Mouse (Mus musculus): ENCODE data around the gene Tut7. TPM values are rescaled to one million over a fixed set of nuclear protein-coding genes. Genes with fewer than 3 reads are reported as not detected.
"Not testable (repeated sequence)": the region's sequence is repeated elsewhere in the genome, so short reads cannot be mapped to it uniquely, and the experiment has no call there.

The Tut7 gene
- polyA plus RNA-seq, 1 experiment from 2014 or later: 57.3 TPM

GRCm38 (mm10) chr13:59811581-59811980 lies 11.4 kb downstream of the Tut7 start:
- WGBS (ENCODE audit: insufficient replicate concordance): 94% methylated on average over 3 of the region's 3 CpGs
- peaks cover 34% of the 10 kb centered on the region for H3K4me1 ChIP-seq (ENCODE audit: control insufficient read depth, low read depth, low read length)
- H3K36me3 ChIP-seq (ENCODE audit: control insufficient read depth, insufficient read depth): peaks cover 89% of the 10 kb centered on the region
- no peak overlapping the region for H3K4me3 ChIP-seq (ENCODE audit: low read depth, low read length)
- H3K27ac ChIP-seq (ENCODE audit: low read length): no peak overlapping the region
- no peak overlapping the region for H3K4me2 ChIP-seq (ENCODE audit: low read depth, low read length)
- ATAC-seq (ENCODE audit: low read depth): no peak
- no peak overlapping the region for H3K9ac ChIP-seq (ENCODE audit: low read depth, low read length)
- no peaks in the 10 kb centered on the region for H3K9me3 ChIP-seq (replicated peaks; ENCODE audit: control insufficient read depth, low read length)
- no peaks in the 10 kb centered on the region for H3K27me3 ChIP-seq (ENCODE audit: control insufficient read depth, insufficient read depth, low read depth, low read length)

GRCm38 (mm10) chr13:59801000-59801399 lies 21.9 kb downstream of the Tut7 start:
- 87% methylated on average over 6 of the region's 6 CpGs for WGBS (ENCODE audit: insufficient replicate concordance)
- no peak overlapping the region for H3K4me3 ChIP-seq (ENCODE audit: low read depth, low read length)
- H3K9ac ChIP-seq (ENCODE audit: low read depth, low read length): no peak overlapping the region
- peaks cover 31% of the 10 kb centered on the region for H3K4me1 ChIP-seq (ENCODE audit: control insufficient read depth, low read depth, low read length)
- no peak overlapping the region for H3K4me2 ChIP-seq (ENCODE audit: low read depth, low read length)
- no peaks in the 10 kb centered on the region for H3K27me3 ChIP-seq (ENCODE audit: control insufficient read depth, insufficient read depth, low read depth, low read length)
- peaks cover 96% of the 10 kb centered on the region for H3K36me3 ChIP-seq (ENCODE audit: control insufficient read depth, insufficient read depth)
- no peak for ATAC-seq (ENCODE audit: low read depth)
- H3K27ac ChIP-seq (ENCODE audit: low read length): no peak overlapping the region
- no peaks in the 10 kb centered on the region for H3K9me3 ChIP-seq (replicated peaks; ENCODE audit: control insufficient read depth, low read length)

- no peak for ATAC-seq (ENCODE audit: low read depth)
- H3K9ac ChIP-seq (ENCODE audit: low read depth, low read length): no peak overlapping the region
- no peaks in the 10 kb centered on the region for H3K27me3 ChIP-seq (ENCODE audit: control insufficient read depth, insufficient read depth, low read depth, low read length)
- H3K27ac ChIP-seq (ENCODE audit: low read length): no peak overlapping the region
- no peaks in the 10 kb centered on the region for H3K9me3 ChIP-seq (replicated peaks; ENCODE audit: control insufficient read depth, low read length)
- H3K36me3 ChIP-seq (ENCODE audit: control insufficient read depth, insufficient read depth): peaks cover 97% of the 10 kb centered on the region
- peaks cover 40% of the 10 kb centered on the region for H3K4me1 ChIP-seq (ENCODE audit: control insufficient read depth, low read depth, low read length)
- 53% methylated on average over 2 of the region's 2 CpGs for WGBS (ENCODE audit: insufficient replicate concordance)
- H3K4me2 ChIP-seq (ENCODE audit: low read depth, low read length): no peak overlapping the region
- no peak overlapping the region for H3K4me3 ChIP-seq (ENCODE audit: low read depth, low read length)
These were observed 22.9 kb downstream of the Tut7 start for GRCm38 (mm10) chr13:59800077-59800476.

GRCm38 (mm10) chr13:59798306-59798705 lies 24.6 kb downstream of the Tut7 start:
- no peak overlapping the region for H3K4me3 ChIP-seq (ENCODE audit: low read depth, low read length)
- no peak for ATAC-seq (ENCODE audit: low read depth)
- H3K9me3 ChIP-seq (replicated peaks; ENCODE audit: control insufficient read depth, low read length): no peaks in the 10 kb centered on the region
- H3K4me2 ChIP-seq (ENCODE audit: low read depth, low read length): no peak overlapping the region
- H3K4me1 ChIP-seq (ENCODE audit: control insufficient read depth, low read depth, low read length): peaks cover 49% of the 10 kb centered on the region
- H3K27ac ChIP-seq (ENCODE audit: low read length): peak overlapping the region; percentile 84
- H3K9ac ChIP-seq (ENCODE audit: low read depth, low read length): peak overlapping the region; percentile 20; the same call in 1 of the 2 replicates
- no peaks in the 10 kb centered on the region for H3K27me3 ChIP-seq (ENCODE audit: control insufficient read depth, insufficient read depth, low read depth, low read length)
- peaks cover 97% of the 10 kb centered on the region for H3K36me3 ChIP-seq (ENCODE audit: control insufficient read depth, insufficient read depth)
- WGBS (ENCODE audit: insufficient replicate concordance): 96% methylated on average over 1 of the region's 1 CpGs

GRCm38 (mm10) chr13:59796466-59796848 lies 26.5 kb downstream of the Tut7 start:
- WGBS (ENCODE audit: insufficient replicate concordance): 83% methylated on average over 9 of the region's 9 CpGs
- peak overlapping the region; percentile 52 for H3K4me2 ChIP-seq (ENCODE audit: low read depth, low read length)
- H3K36me3 ChIP-seq (ENCODE audit: control insufficient read depth, insufficient read depth): peaks cover 95% of the 10 kb centered on the region
- H3K4me3 ChIP-seq (ENCODE audit: low read depth, low read length): peak overlapping the region; percentile 35
- peaks cover 49% of the 10 kb centered on the region for H3K4me1 ChIP-seq (ENCODE audit: control insufficient read depth, low read depth, low read length)
- H3K9ac ChIP-seq (ENCODE audit: low read depth, low read length): peak overlapping the region; percentile 56
- H3K27me3 ChIP-seq (ENCODE audit: control insufficient read depth, insufficient read depth, low read depth, low read length): no peaks in the 10 kb centered on the region
- no peak for ATAC-seq (ENCODE audit: low read depth)
- peak overlapping the region; percentile 95 for H3K27ac ChIP-seq (ENCODE audit: low read length)
- no peaks in the 10 kb centered on the region for H3K9me3 ChIP-seq (replicated peaks; ENCODE audit: control insufficient read depth, low read length)

GRCm38 (mm10) chr13:59795807-59796465 lies 27.0 kb downstream of the Tut7 start:
- H3K4me1 ChIP-seq (ENCODE audit: control insufficient read depth, low read depth, low read length): peaks cover 49% of the 10 kb centered on the region
- peak; percentile 97 for ATAC-seq (ENCODE audit: low read depth)
- 30% methylated on average over 6 of the region's 6 CpGs for WGBS (ENCODE audit: insufficient replicate concordance)
- H3K36me3 ChIP-seq (ENCODE audit: control insufficient read depth, insufficient read depth): peaks cover 96% of the 10 kb centered on the region
- peak overlapping the region; percentile 56 for H3K9ac ChIP-seq (ENCODE audit: low read depth, low read length)
- peak overlapping the region; percentile 95 for H3K27ac ChIP-seq (ENCODE audit: low read length)
- H3K9me3 ChIP-seq (replicated peaks; ENCODE audit: control insufficient read depth, low read length): no peaks in the 10 kb centered on the region
- H3K4me3 ChIP-seq (ENCODE audit: low read depth, low read length): peak overlapping the region; percentile 35
- peak overlapping the region; percentile 52 for H3K4me2 ChIP-seq (ENCODE audit: low read depth, low read length)
- H3K27me3 ChIP-seq (ENCODE audit: control insufficient read depth, insufficient read depth, low read depth, low read length): no peaks in the 10 kb centered on the region

- ATAC-seq (ENCODE audit: low read depth): no peak
- Histone ChIP-seq H3K4me1 (ENCODE audit: control insufficient read depth, low read depth, low read length) (peaks cover 47% of the 10 kb centered on the region), H3K27ac (ENCODE audit: low read length) (peak overlapping the region; percentile 95), H3K9me3 (replicated peaks; ENCODE audit: control insufficient read depth, low read length) (no peaks in the 10 kb centered on the region), H3K9ac (ENCODE audit: low read depth, low read length) (peak overlapping the region; percentile 49), H3K36me3 (ENCODE audit: control insufficient read depth, insufficient read depth) (peaks cover 93% of the 10 kb centered on the region), H3K4me2 (ENCODE audit: low read depth, low read length) (no peak overlapping the region), H3K4me3 (ENCODE audit: low read depth, low read length) (no peak overlapping the region), H3K27me3 (ENCODE audit: control insufficient read depth, insufficient read depth, low read depth, low read length) (no peaks in the 10 kb centered on the region)
- 82% methylated on average over 1 of the region's 1 CpGs for WGBS (ENCODE audit: insufficient replicate concordance)
These were observed 28.2 kb downstream of the Tut7 start for GRCm38 (mm10) chr13:59794786-59795185.

- Histone ChIP-seq H3K4me2 (ENCODE audit: low read depth, low read length) (no peak within 1 kb of the TSS), H3K27me3 (ENCODE audit: control insufficient read depth, insufficient read depth, low read depth, low read length) (no peaks in the 10 kb centered on the region), H3K27ac (ENCODE audit: low read length) (no peak within 1 kb of the TSS; the same call in 1 of the 2 replicates), H3K4me3 (ENCODE audit: low read depth, low read length) (no peak within 1 kb of the TSS), H3K9me3 (replicated peaks; ENCODE audit: control insufficient read depth, low read length) (no peaks in the 10 kb centered on the region), H3K36me3 (ENCODE audit: control insufficient read depth, insufficient read depth) (peaks cover 96% of the 10 kb centered on the region), H3K4me1 (ENCODE audit: control insufficient read depth, low read depth, low read length) (no peaks in the 10 kb centered on the region), H3K9ac (ENCODE audit: low read depth, low read length) (no peak within 1 kb of the TSS)
- WGBS (ENCODE audit: insufficient replicate concordance): 72% methylated on average over 7 of the region's 7 CpGs
- ATAC-seq (ENCODE audit: low read depth): no peak
These were observed 40.8 kb downstream of the Tut7 start, which contains the start of gene Gm49354 for GRCm38 (mm10) chr13:59782145-59782544. TSS of gene Gm49354 (minus strand) at chr13:59782245.

GRCm38 (mm10) chr13:59779744-59780264 lies 43.1 kb downstream of the Tut7 start:
- peaks cover 95% of the 10 kb centered on the region for H3K36me3 ChIP-seq (ENCODE audit: control insufficient read depth, insufficient read depth)
- not testable (repeated sequence) for H3K4me1 ChIP-seq (ENCODE audit: control insufficient read depth, low read depth, low read length); H3K9me3 ChIP-seq (replicated peaks; ENCODE audit: control insufficient read depth, low read length); H3K4me3 ChIP-seq (ENCODE audit: low read depth, low read length); H3K4me2 ChIP-seq (ENCODE audit: low read depth, low read length); H3K9ac ChIP-seq (ENCODE audit: low read depth, low read length); ATAC-seq (ENCODE audit: low read depth); H3K27ac ChIP-seq (ENCODE audit: low read length); H3K27me3 ChIP-seq (ENCODE audit: control insufficient read depth, insufficient read depth, low read depth, low read length)
- 89% methylated on average over 1 of the region's 1 CpGs for WGBS (ENCODE audit: insufficient replicate concordance)
